Mouse (Mus musculus): ENCODE results near the gene Aamp. TPM values are rescaled to one million over a fixed set of nuclear protein-coding genes. Genes with fewer than 3 reads are reported as not detected.

The Aamp gene
- polyA plus RNA-seq (2012; rRNA removed), result 76.4 and 88.7 TPM in 2 replicates

GRCm38 (mm10) chr1:74284543-74285160, at the start of gene Aamp, which contains the start of gene Pnkd:
Gene Aamp, minus strand, starts transcription at chr1:74284738.
Gene Pnkd, plus strand, starts transcription at chr1:74284930.

GRCm38 (mm10) chr1:74305522-74305921, 21.0 kb upstream of the Aamp start, which contains the start of gene Tmbim1:
Gene Tmbim1, minus strand, starts transcription at chr1:74305622.

GRCm38 (mm10) chr1:74278538-74278937, 6.0 kb downstream of the Aamp start, which contains the start of gene Gpbar1:
Gene Gpbar1, plus strand, starts transcription at chr1:74278550.

GRCm38 (mm10) chr1:74235938-74236589, 48.5 kb downstream of the Aamp start, which contains the start of gene Arpc2:
Gene Arpc2, plus strand, starts transcription at chr1:74236084.

Other genes with a start within 250 kb of the Aamp start
- gene Tns1, start 160.3 kb downstream of the Aamp start, polyA plus RNA-seq (2012; rRNA removed), result 169 and 195 TPM in 2 replicates
- gene Rufy4, start 159.2 kb downstream of the Aamp start, polyA plus RNA-seq (2012; rRNA removed), result 1.2 and 1.3 TPM in 2 replicates
- 0.11 and 0.39 TPM in 2 replicates for gene Cxcr2, start 130.7 kb downstream of the Aamp start, polyA plus RNA-seq (2012; rRNA removed)
- 0.11 TPM in 1 of 2 replicates, not detected in the other for gene Cxcr1, start 90.1 kb downstream of the Aamp start, polyA plus RNA-seq (2012; rRNA removed)
- gene Arpc2, start 48.7 kb downstream of the Aamp start, polyA plus RNA-seq (2012; rRNA removed), result 139 and 239 TPM in 2 replicates
- gene Gpbar1, start 6.2 kb downstream of the Aamp start, polyA plus RNA-seq (2012; rRNA removed), result 1.2 and 1.4 TPM in 2 replicates
- gene Pnkd, start 192 bp upstream of the Aamp start, polyA plus RNA-seq (2012; rRNA removed), result 56.1 and 60.5 TPM in 2 replicates
- gene Tmbim1, start 20.9 kb upstream of the Aamp start, polyA plus RNA-seq (2012; rRNA removed), result 463 and 586 TPM in 2 replicates
- gene Catip, start 77.4 kb upstream of the Aamp start, polyA plus RNA-seq (2012; rRNA removed), result 0.48 and 0.56 TPM in 2 replicates
- gene Slc11a1, start 90.5 kb upstream of the Aamp start, polyA plus RNA-seq (2012; rRNA removed), result 11.7 and 16.3 TPM in 2 replicates
- 78.4 and 78.6 TPM in 2 replicates for gene Ctdsp1, start 106.8 kb upstream of the Aamp start, polyA plus RNA-seq (2012; rRNA removed)
- gene Vil1, start 124.6 kb upstream of the Aamp start, polyA plus RNA-seq (2012; rRNA removed), result 7.3 and 9.6 TPM in 2 replicates
- 5.4 and 5.6 TPM in 2 replicates for gene Cnot9, start 221.3 kb upstream of the Aamp start, polyA plus RNA-seq (2012; rRNA removed)